Mouse (Mus musculus) kidney, embryonic 16.5 days (tissue): ENCODE measurements around the gene E130208F15Rik. TPM values are rescaled to one million over a fixed set of nuclear protein-coding genes. Genes with fewer than 3 reads are reported as not detected.
A peak's percentile ranks its signal among the peaks of the same experiment; 100 is the strongest.

Experiments
- ATAC-seq: fragments of 200-750 bp; cut with Nextera tagmentation; 2 replicates; pipeline ENCODE4 v1.8.0; 2017; ENCODE audit warnings: moderate TSS enrichment; ENCODE audit not compliant: low FRiP score, low TSS enrichment
- H3K27ac ChIP-seq: fragments of 300-500 bp; sonication (generic); 2 replicates; pipeline ENCODE4 v1.5.1; 2014; ENCODE audit warnings: low read length
- H3K27me3 ChIP-seq: fragments of 300-500 bp; sonication (generic); 2 replicates; pipeline ENCODE4 v1.6.1; 2014; ENCODE audit warnings: low read length, control low read depth, mixed read lengths; ENCODE audit not compliant: insufficient read depth
- H3K36me3 ChIP-seq: fragments of 300-500 bp; sonication (generic); 2 replicates; pipeline ENCODE4 v1.6.1; 2014; ENCODE audit warnings: low read length, control low read depth, mixed read lengths; ENCODE audit not compliant: insufficient read depth
- H3K4me1 ChIP-seq: fragments of 300-500 bp; sonication (generic); 2 replicates; pipeline ENCODE4 v1.6.1; 2014; ENCODE audit warnings: low read length, control low read depth, mixed read lengths; ENCODE audit not compliant: insufficient read depth
- H3K4me2 ChIP-seq: fragments of 300-500 bp; sonication (generic); replicated peaks from 2 replicates; pipeline ENCODE4 v1.6.1; 2014; ENCODE audit warnings: low read depth, low read length
- H3K4me3 ChIP-seq: fragments of 300-500 bp; sonication (generic); 2 replicates; pipeline ENCODE4 v1.5.1; 2014; ENCODE audit warnings: mild to moderate bottlenecking, low read length
- H3K9ac ChIP-seq: fragments of 300-500 bp; sonication (generic); replicated peaks from 2 replicates; pipeline ENCODE4 v1.6.1; 2014; ENCODE audit warnings: low read length
- H3K9me3 ChIP-seq: fragments of 300-500 bp; sonication (generic); 2 replicates; pipeline ENCODE4 v1.6.1; 2016; ENCODE audit warnings: low read length, control low read depth
- WGBS: fragments of 180-500 bp; shearing (Covaris S2); extraction: QIAGEN DNeasy Blood & Tissue Kit; methylation state at CpG from one replicate; pipeline ENCODE4 v1.1.7; 2014; 5-methylcytosine and 5-hydroxymethylcytosine counted together
- polyA plus RNA-seq: library from polyadenylated mRNA; unstranded; fragments of >200 nt; fragmentation: Nextera tagmentation; extraction: Ambion mirVana; gene quantifications from 2 replicates; pipeline ENCODE4 v1.2.1, GENCODE M21; 2015

E130208F15Rik gene
- polyA plus RNA-seq, 1 experiment from 2014 or later = 3.7 TPM

- Histone ChIP-seq H3K27ac (no peak overlapping the region), H3K27me3 (no peaks in the 10 kb centered on the region), H3K36me3 (peaks cover 43% of the 10 kb centered on the region), H3K4me1 (no peaks in the 10 kb centered on the region), H3K4me2 (no peak overlapping the region), H3K9me3 (no peaks in the 10 kb centered on the region), H3K9ac (no peak overlapping the region), H3K4me3 (no peak overlapping the region)
- WGBS = 55% methylated on average over 3 of the region's 3 CpGs
- no peak for ATAC-seq
Measured at GRCm38 (mm10) chr7:30300914-30301313, 20.6 kb upstream of the E130208F15Rik start.

DNA sequence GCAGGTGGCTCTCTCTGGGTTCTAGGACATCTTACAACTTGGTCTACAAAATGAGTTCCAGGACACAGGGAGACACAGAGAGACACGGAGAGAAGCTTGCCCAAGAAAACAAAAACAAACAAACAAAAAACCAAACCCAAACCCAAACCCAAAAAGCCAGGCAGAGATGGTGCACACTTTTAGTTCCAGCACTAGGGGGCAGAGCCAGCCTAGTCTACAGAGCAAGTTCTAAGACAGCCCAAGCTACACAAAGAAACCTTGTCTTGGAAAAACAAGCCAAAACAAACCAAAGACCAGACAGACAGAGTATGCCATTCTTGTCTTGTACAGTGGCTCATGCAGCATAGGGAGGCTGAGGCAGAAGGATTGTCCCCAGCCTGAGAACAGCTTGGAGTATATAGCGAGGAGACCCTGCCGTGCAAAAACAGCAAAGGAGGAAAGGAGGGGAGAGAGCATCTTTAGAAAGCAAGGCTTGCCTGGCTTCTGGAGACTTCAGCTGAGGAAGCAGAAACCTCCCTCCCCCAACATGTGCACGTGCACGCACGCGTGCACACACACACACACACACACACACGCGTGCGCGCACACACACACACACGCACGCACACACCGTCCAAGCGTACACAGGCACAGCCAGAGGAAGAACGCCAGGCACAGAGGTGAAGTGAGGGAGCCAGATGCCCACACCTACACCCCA lies 15.3 kb upstream of the E130208F15Rik start:
- H3K27ac ChIP-seq = no peak overlapping the region
- H3K27me3 ChIP-seq = no peaks in the 10 kb centered on the region
- H3K9me3 ChIP-seq = no peaks in the 10 kb centered on the region
- H3K4me2 ChIP-seq = no peak overlapping the region
- H3K36me3 ChIP-seq = peaks cover 34% of the 10 kb centered on the region
- no peak for ATAC-seq
- 91% methylated on average over 16 of the region's 16 CpGs for WGBS
- no peak overlapping the region for H3K9ac ChIP-seq
- no peak overlapping the region for H3K4me3 ChIP-seq
- H3K4me1 ChIP-seq = peaks cover 18% of the 10 kb centered on the region

GRCm38 (mm10) chr7:30308076-30309005 lies 13.2 kb upstream of the E130208F15Rik start, which contains the start of gene Alkbh6:
TSS of gene Alkbh6 (plus strand) at chr7:30308717.
- Histone ChIP-seq H3K4me1 (peaks cover 18% of the 10 kb centered on the region), H3K4me2 (peak within 1 kb of the TSS; percentile 94), H3K9me3 (no peaks in the 10 kb centered on the region), H3K4me3 (peak within 1 kb of the TSS; percentile 80), H3K36me3 (peaks cover 17% of the 10 kb centered on the region), H3K27me3 (no peaks in the 10 kb centered on the region), H3K9ac (peak within 1 kb of the TSS; percentile 71), H3K27ac (peak within 1 kb of the TSS; percentile 81)
- peak; percentile 100 for ATAC-seq
- 3% methylated on average over 27 of the region's 27 CpGs for WGBS

DNA sequence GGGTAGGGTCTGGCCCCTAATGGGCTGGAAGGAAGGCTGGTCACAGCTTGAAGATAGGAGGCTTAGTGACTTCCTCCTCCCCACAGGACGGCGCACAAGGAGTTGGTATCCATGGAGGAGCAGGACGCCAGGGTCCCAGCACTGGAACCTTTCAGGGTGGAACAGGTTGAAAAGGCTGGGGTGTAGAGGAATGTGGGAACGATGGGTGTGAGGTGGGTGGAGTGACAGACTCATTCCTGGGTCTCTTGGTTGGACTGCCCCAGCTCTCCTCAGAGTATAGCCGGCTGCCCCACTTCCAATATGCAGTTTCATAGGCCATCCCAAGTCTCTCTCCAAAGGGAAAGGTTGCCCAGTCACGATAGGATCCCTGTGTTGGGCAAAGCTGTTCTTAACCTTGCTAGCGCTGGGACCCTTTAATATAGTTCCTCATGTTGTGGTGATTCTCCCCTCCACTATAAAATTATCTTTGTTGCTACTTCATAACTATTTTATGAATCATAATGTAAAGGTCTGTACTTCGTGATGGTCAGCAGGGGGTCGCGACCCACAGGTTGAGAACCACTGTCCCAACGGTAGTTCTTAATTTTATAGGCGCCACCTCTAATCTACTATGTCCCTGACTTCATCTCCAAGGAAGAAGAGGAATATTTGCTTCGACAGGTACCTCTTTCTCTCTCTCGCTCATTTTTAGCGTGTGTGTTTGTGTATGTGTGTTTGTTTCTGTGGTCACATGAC lies 12.0 kb upstream of the E130208F15Rik start:
- H3K36me3 ChIP-seq = peaks cover 11% of the 10 kb centered on the region
- peak overlapping the region; percentile 80 for H3K4me3 ChIP-seq
- ATAC-seq = no peak
- no peaks in the 10 kb centered on the region for H3K27me3 ChIP-seq
- H3K4me2 ChIP-seq = peak overlapping the region; percentile 94
- peak overlapping the region; percentile 17; the same call in 1 of the 2 replicates for H3K27ac ChIP-seq
- H3K9ac ChIP-seq = peak overlapping the region; percentile 71
- H3K9me3 ChIP-seq = no peaks in the 10 kb centered on the region
- peaks cover 26% of the 10 kb centered on the region for H3K4me1 ChIP-seq
- 57% methylated on average over 15 of the region's 15 CpGs for WGBS

DNA sequence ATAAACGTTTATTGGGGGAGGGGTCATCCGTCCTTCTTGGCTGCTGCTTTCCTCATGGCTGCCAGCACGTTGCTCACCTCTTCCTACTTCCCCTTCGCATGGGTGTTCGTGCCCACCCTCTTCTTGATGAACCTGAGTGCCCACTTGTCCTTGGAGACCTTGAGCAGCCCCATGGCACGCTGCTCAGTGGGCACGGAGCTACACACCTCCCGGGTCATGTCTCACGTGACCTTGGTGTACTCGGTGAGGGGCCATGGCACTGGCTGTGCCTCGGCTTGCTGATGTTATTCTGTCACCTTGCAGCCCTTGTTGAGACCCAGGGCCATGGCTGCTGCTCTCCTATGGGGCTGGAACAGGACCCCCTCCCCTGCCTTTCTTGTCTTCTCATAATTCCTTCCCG lies 11.4 kb upstream of the E130208F15Rik start:
- Histone ChIP-seq H3K4me2 (no peak overlapping the region), H3K9ac (no peak overlapping the region), H3K9me3 (no peaks in the 10 kb centered on the region), H3K4me1 (peaks cover 27% of the 10 kb centered on the region), H3K4me3 (no peak overlapping the region), H3K27ac (no peak overlapping the region), H3K36me3 (peaks cover 11% of the 10 kb centered on the region), H3K27me3 (no peaks in the 10 kb centered on the region)
- whole genome bisulfite sequencing = 89% methylated on average over 12 of the region's 12 CpGs
- ATAC-seq = no peak

DNA sequence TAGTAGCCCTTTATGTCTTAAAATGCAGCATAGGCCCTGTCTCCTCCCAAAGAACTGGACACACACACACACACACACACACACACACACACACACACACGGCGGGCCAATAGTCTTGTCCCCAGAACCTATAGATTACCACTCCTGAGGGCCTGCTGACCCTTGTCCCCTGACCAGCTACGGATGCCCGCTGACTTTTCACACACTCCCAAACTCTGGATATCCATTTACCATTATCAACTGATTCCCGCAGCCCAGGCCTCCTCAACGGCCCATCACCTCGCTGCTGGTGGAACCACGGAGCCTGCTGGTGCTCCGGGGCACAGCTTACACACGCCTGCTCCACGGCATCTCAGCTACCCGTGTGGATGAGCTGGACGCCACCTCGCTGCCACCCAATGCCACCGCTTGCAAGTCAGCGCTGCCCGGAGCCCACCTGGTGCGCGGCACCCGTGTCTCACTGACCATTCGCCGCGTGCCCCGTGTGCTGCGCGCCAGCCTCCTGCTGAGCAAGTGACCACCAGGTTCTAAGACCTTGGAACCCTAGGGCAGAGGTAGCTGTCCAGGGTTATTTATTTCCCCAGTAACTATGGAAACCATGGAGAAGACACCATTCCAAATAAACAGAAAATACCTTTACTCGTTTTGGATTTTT lies 7.7 kb upstream of the E130208F15Rik start:
- peak; percentile 31; the same call in 1 of the 2 replicates for ATAC-seq
- peak overlapping the region; percentile 37; the same call in 1 of the 2 replicates for H3K27ac ChIP-seq
- H3K27me3 ChIP-seq = no peaks in the 10 kb centered on the region
- H3K4me1 ChIP-seq = peaks cover 27% of the 10 kb centered on the region
- 0 out of 2 replicates have a peak overlapping the region, but pooled peaks have one; percentile 28 for H3K9ac ChIP-seq
- H3K36me3 ChIP-seq = no peaks in the 10 kb centered on the region
- H3K4me2 ChIP-seq = peak overlapping the region; percentile 26; the same call in 1 of the 2 replicates
- 31% methylated on average over 27 of the region's 27 CpGs for WGBS
- H3K4me3 ChIP-seq = peak overlapping the region; percentile 21
- H3K9me3 ChIP-seq = no peaks in the 10 kb centered on the region

DNA sequence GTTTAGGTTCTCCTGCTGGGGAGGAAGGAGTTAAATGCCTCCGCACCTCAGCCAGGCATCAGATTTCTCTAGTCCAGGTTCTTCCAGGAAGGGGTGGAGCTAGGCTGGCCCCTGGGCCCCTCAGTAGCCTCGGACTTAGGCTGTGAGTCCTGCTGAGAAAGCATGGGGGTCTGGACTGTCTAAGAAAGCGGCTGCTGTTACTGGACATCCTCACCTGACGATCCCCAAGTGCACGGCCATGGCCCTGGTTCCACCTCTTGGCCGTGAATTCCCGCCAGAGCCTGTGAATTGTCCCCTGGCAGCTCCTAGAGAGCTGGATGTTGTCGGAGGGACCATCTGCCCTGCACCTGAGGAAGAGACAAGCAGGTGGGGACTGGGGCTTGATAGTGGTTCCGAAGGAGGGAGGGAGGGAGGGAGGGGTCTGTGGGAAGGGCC lies 6.8 kb upstream of the E130208F15Rik start, which contains the start of gene Syne4:
Gene Syne4, plus strand, starts transcription at position 87 of the 435 bp plus-strand sequence.
- WGBS = under 1% methylated on average over 9 of the region's 9 CpGs
- ATAC-seq = peak; percentile 84

GRCm38 (mm10) chr7:30315559-30316529 lies 5.7 kb upstream of the E130208F15Rik start:
- H3K9me3 ChIP-seq = no peaks in the 10 kb centered on the region
- H3K4me3 ChIP-seq = peak overlapping the region; percentile 58
- no peak for ATAC-seq
- H3K27ac ChIP-seq = no peak overlapping the region; the same call in 1 of the 2 replicates
- 66% methylated on average over 13 of the region's 13 CpGs for WGBS
- H3K4me2 ChIP-seq = peak overlapping the region; percentile 59
- peaks cover 18% of the 10 kb centered on the region for H3K4me1 ChIP-seq
- H3K9ac ChIP-seq = peak overlapping the region; percentile 75
- no peaks in the 10 kb centered on the region for H3K27me3 ChIP-seq
- H3K36me3 ChIP-seq = no peaks in the 10 kb centered on the region

More for the DNA sequence above, 6.8 kb upstream of the E130208F15Rik start, which contains the start of gene Syne4:
- no peaks in the 10 kb centered on the region for H3K9me3 ChIP-seq
- H3K36me3 ChIP-seq = no peaks in the 10 kb centered on the region
- H3K4me3 ChIP-seq = peak within 1 kb of the TSS; percentile 58
- peak within 1 kb of the TSS; percentile 75 for H3K9ac ChIP-seq
- peak within 1 kb of the TSS; percentile 59 for H3K4me2 ChIP-seq
- H3K4me1 ChIP-seq = peaks cover 21% of the 10 kb centered on the region
- H3K27ac ChIP-seq = peak within 1 kb of the TSS; percentile 83
- no peaks in the 10 kb centered on the region for H3K27me3 ChIP-seq
